Mouse (Mus musculus) limb, embryonic 12.5 days (tissue): ENCODE measurements around the gene Lctl. TPM values are rescaled to one million over a fixed set of nuclear protein-coding genes. Genes with fewer than 3 reads are reported as not detected.

Experiments
- ATAC-seq: fragments of 200-750 bp; cut with Nextera tagmentation; 2 replicates; pipeline ENCODE4 v1.8.0; 2017; ENCODE audit warnings: low read depth, moderate TSS enrichment; ENCODE audit not compliant: insufficient number of reproducible peaks, insufficient read depth, low FRiP score, low TSS enrichment
- H3K27ac ChIP-seq: fragments of 300-500 bp; sonication (generic); 2 replicates; pipeline ENCODE4 v1.5.1; 2016; ENCODE audit warnings: mild to moderate bottlenecking, moderate library complexity
- H3K27me3 ChIP-seq: fragments of 300-500 bp; sonication (generic); 2 replicates; pipeline ENCODE4 v1.6.1; 2016; ENCODE audit warnings: mild to moderate bottlenecking, moderate library complexity
- H3K36me3 ChIP-seq: fragments of 300-500 bp; sonication (generic); 2 replicates; pipeline ENCODE4 v1.6.1; 2016; ENCODE audit warnings: mild to moderate bottlenecking, moderate library complexity
- H3K4me1 ChIP-seq: fragments of 300-500 bp; sonication (generic); replicated peaks from 2 replicates; pipeline ENCODE4 v1.6.1; 2016
- H3K4me2 ChIP-seq: fragments of 300-500 bp; sonication (generic); 2 replicates; pipeline ENCODE4 v1.6.1; 2016; ENCODE audit warnings: mild to moderate bottlenecking, moderate library complexity
- H3K4me3 ChIP-seq: fragments of 300-500 bp; sonication (generic); replicated peaks from 2 replicates; pipeline ENCODE4 v1.5.1; 2016; ENCODE audit warnings: mild to moderate bottlenecking
- H3K9ac ChIP-seq: fragments of 300-500 bp; sonication (generic); replicated peaks from 2 replicates; pipeline ENCODE4 v1.6.1; 2016; ENCODE audit warnings: mild to moderate bottlenecking, moderate library complexity
- H3K9me3 ChIP-seq: fragments of 300-500 bp; sonication (generic); 2 replicates; pipeline ENCODE4 v1.6.1; 2016; ENCODE audit warnings: mild to moderate bottlenecking, moderate library complexity
- WGBS: fragments of 180-500 bp; shearing (Covaris S2); methylation state at CpG from one replicate; pipeline ENCODE4 v1.1.7; 2016; 5-methylcytosine and 5-hydroxymethylcytosine counted together
- polyA plus RNA-seq: library from polyadenylated mRNA; unstranded; fragments of >200 nt; fragmentation: Nextera tagmentation; extraction: Ambion mirVana; gene quantifications from 2 replicates; pipeline ENCODE4 v1.2.1, GENCODE M21; 2016

Gene Lctl
- polyA plus RNA-seq, 1 experiment from 2014 or later = not detected

DNA sequence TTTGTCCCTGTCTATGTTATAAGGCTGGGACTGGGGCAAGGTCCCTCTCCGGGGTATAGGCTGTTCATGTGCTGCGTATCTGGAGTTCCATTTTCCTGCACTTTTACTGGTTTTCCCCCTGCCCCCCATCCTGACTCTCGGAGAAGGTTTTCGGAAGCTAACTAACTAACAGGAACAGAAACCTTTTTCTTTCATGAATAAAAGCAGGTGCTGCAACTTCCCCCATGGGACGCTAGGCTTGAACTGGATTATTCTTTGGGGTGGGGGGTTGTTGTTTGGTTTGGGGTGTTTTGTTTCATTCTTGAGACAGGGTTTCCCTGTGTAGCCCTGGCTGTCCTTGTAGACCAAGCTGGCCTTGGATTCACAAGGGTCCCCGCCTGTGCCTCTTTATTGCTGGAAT lies 30.4 kb upstream of the Lctl start:
- no peak overlapping the region for H3K4me2 ChIP-seq
- ATAC-seq = no peak
- H3K27me3 ChIP-seq = no peaks in the 10 kb centered on the region
- H3K9me3 ChIP-seq = no peaks in the 10 kb centered on the region
- no peak overlapping the region for H3K4me3 ChIP-seq
- no peak overlapping the region for H3K9ac ChIP-seq
- H3K36me3 ChIP-seq = no peaks in the 10 kb centered on the region
- WGBS = 47% methylated on average over 6 of the region's 6 CpGs
- peak overlapping the region; percentile 64; the same call in 1 of the 2 replicates for H3K27ac ChIP-seq
- H3K4me1 ChIP-seq = peaks cover 34% of the 10 kb centered on the region

DNA sequence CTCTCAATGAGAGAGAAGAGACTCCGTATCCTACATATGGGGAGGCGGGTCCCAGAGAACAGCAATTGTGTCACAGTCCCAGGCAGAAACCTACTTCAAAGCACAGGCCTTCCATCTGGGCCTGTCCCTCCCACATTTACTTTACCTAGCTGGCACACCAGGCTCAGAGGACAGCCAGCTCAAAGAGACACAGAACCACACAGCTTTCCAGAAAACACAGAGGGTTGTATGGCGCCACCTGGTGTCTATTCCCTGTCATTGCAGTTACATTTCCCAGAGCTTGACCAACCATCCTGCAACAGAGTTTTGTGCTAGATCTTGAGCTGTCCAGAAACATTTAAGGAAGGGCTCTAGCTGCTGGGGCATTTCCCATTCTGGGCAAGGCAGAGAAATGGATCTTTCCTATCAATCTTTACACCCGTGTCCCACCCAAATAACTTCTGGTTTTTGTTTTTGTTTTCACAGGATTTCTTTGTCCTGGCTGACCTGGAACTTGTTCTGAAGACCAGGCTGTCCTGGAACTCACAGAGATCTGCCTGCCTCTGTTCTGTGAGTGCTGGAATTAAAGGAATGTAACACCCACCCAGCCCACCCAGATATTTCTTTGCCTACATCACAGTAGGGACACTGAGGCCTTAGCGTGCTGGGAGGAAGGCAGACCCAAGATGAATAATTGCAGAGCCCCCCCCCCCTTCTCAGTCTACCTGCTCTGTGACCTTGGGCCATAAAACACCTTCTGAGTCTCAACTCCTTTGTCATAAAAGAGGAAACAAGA lies 29.3 kb upstream of the Lctl start:
- H3K4me1 ChIP-seq = peaks cover 34% of the 10 kb centered on the region
- H3K4me3 ChIP-seq = no peak overlapping the region
- WGBS = 32% methylated on average over 5 of the region's 5 CpGs
- no peaks in the 10 kb centered on the region for H3K9me3 ChIP-seq
- ATAC-seq = no peak
- no peak overlapping the region for H3K4me2 ChIP-seq
- peak overlapping the region; percentile 64; the same call in 1 of the 2 replicates for H3K27ac ChIP-seq
- no peaks in the 10 kb centered on the region for H3K36me3 ChIP-seq
- no peak overlapping the region for H3K9ac ChIP-seq
- no peaks in the 10 kb centered on the region for H3K27me3 ChIP-seq

DNA sequence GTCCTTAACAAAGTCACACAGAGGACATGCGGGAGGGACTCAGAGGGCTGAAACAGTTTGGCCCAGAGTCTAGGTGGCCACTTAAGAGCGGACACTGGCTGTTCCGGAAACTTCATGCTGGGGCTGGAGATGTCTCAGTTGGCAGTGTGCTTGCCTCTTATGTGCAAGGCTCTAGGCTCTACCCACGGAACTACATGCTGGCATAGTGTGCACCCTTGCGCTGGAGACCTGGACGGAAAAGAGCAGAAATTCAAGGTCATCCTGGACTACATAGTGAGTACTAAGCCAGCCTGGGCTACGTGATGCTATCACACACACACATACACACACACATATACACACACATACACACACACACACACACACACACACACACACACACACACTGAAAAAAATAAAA lies 28.6 kb upstream of the Lctl start:
- Histone ChIP-seq H3K27me3 (no peaks in the 10 kb centered on the region), H3K36me3 (no peaks in the 10 kb centered on the region), H3K4me2 (no peak overlapping the region), H3K4me3 (no peak overlapping the region), H3K4me1 (peaks cover 34% of the 10 kb centered on the region), H3K9ac (no peak overlapping the region), H3K27ac (no peak overlapping the region), H3K9me3 (no peaks in the 10 kb centered on the region)
- no peak for ATAC-seq
- 94% methylated on average over 7 of the region's 7 CpGs for WGBS

DNA sequence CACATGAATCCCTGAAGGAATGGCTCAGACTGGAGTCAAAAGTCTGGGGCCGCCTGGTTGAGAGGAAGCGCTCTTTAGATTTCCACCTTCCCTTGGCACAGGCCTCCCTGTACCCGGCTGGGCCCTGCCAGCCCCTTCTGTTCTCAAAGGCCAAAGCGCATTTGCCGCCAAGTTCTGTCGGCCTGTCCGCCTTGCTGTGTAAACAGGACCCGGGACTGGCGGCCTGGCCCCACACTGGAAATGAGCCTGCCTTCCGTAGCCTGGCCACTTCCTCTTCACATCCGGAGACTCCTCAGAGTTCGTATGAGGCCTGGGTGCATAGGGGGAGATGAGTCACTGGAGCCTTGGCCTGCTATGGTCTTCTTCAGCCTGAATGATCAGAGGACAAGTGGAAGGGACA lies 27.9 kb upstream of the Lctl start:
- ATAC-seq = no peak
- H3K4me3 ChIP-seq = no peak overlapping the region
- H3K27ac ChIP-seq = no peak overlapping the region
- no peak overlapping the region for H3K4me2 ChIP-seq
- H3K27me3 ChIP-seq = no peaks in the 10 kb centered on the region
- H3K36me3 ChIP-seq = no peaks in the 10 kb centered on the region
- H3K9ac ChIP-seq = no peak overlapping the region
- H3K9me3 ChIP-seq = no peaks in the 10 kb centered on the region
- 71% methylated on average over 12 of the region's 12 CpGs for WGBS
- H3K4me1 ChIP-seq = peaks cover 35% of the 10 kb centered on the region

DNA sequence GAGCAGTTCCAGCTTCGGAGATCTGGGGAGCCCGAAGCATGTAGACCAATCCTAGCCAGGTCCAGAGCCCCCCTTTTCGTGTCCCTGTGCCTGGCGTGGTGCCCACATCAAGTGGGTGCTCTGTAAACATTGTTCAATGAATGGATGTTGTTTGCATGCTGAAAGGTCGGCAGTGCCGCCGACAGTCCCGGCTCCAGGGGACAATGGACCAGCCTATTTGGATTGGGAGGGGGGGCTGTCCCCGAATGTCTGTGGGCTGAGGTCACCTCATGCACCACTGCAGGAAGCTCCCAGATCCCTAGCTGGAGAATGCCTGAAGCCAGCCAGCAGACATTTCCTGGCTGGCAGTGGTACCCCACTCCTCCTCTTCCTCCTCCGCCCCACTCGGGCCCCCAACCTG lies 22.9 kb upstream of the Lctl start:
- 73% methylated on average over 11 of the region's 11 CpGs for WGBS
- Histone ChIP-seq H3K4me2 (no peak overlapping the region), H3K27ac (peak overlapping the region; percentile 37; the same call in 1 of the 2 replicates), H3K4me1 (peaks cover 13% of the 10 kb centered on the region), H3K27me3 (no peaks in the 10 kb centered on the region), H3K36me3 (no peaks in the 10 kb centered on the region), H3K9ac (no peak overlapping the region), H3K9me3 (no peaks in the 10 kb centered on the region), H3K4me3 (no peak overlapping the region)
- ATAC-seq = 0 out of 2 replicates have a peak, but pooled peaks have one; percentile 23

DNA sequence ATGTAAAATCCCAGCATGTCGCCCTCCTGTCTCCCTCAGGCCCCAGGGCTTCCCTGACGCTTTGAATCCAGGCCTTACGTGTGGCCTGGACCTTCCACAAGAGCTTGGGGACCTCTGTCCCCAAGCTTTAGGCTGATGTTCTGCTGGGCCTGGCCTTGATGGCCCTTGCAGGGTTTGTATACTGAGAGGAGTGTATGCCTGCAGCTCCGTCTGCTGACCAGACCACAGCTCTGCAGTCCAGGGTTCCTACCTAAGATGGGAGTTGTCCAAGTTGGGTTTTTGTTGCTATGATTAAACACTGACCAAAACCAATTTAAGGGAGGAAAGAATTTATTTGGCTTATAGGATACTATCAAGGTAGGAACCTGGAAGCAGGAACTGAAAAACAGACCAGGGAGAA lies 18.7 kb upstream of the Lctl start:
- no peak overlapping the region for H3K4me3 ChIP-seq
- H3K27me3 ChIP-seq = no peaks in the 10 kb centered on the region
- ATAC-seq = no peak
- H3K36me3 ChIP-seq = no peaks in the 10 kb centered on the region
- H3K4me2 ChIP-seq = no peak overlapping the region
- no peaks in the 10 kb centered on the region for H3K9me3 ChIP-seq
- no peak overlapping the region for H3K27ac ChIP-seq
- WGBS = 57% methylated on average over 4 of the region's 4 CpGs
- H3K4me1 ChIP-seq = peaks cover 13% of the 10 kb centered on the region
- no peak overlapping the region for H3K9ac ChIP-seq

DNA sequence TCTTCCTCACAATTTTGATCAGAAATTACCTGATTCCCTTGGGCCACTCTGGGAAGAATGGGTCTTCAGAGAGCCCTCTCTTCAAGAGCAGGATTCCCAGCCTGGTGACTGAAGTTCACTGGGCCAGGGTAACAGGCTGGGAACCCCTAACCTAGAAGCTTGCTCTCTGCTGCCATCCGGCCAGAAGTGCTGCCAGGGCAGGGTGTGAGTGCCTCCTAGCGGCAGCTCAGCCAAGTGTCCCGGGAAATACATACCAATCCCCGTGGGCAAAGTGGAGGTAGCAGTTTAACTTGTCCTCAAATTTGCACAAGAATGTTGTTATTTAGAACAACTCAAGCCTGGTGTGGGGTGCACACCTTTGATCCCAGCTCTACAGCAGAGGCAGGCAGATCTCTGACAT lies 16.5 kb upstream of the Lctl start:
- Histone ChIP-seq H3K4me2 (no peak overlapping the region), H3K4me3 (no peak overlapping the region), H3K36me3 (no peaks in the 10 kb centered on the region), H3K4me1 (no peaks in the 10 kb centered on the region), H3K27me3 (no peaks in the 10 kb centered on the region), H3K27ac (no peak overlapping the region), H3K9ac (no peak overlapping the region), H3K9me3 (no peaks in the 10 kb centered on the region)
- WGBS = 4% methylated on average over 4 of the region's 4 CpGs
- ATAC-seq = no peak

DNA sequence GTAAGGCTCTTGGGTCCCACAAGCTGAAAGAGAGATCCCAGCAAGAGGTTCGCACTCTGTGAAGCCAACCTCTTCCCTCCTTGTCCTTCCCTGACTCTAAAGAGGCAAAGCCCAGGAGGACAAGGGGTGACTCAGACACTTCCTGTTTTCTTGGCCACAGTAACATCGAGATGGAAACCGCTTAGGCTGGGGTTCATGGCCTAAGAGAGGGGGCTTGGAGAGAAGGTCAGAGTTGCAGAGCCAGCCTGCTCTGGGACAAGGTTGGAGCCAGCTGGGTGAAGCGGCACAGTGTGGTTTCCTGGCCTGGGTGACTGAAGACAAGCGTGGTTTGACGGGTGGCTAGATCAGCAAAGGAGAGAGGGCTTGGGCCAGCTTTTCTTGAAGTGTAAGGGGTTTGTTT lies 11.6 kb upstream of the Lctl start:
- H3K4me2 ChIP-seq = no peak overlapping the region
- WGBS = 80% methylated on average over 6 of the region's 6 CpGs
- no peak overlapping the region for H3K4me3 ChIP-seq
- no peaks in the 10 kb centered on the region for H3K4me1 ChIP-seq
- H3K9ac ChIP-seq = no peak overlapping the region
- H3K27me3 ChIP-seq = no peaks in the 10 kb centered on the region
- no peak overlapping the region for H3K27ac ChIP-seq
- no peak for ATAC-seq
- H3K9me3 ChIP-seq = no peaks in the 10 kb centered on the region
- H3K36me3 ChIP-seq = no peaks in the 10 kb centered on the region

DNA sequence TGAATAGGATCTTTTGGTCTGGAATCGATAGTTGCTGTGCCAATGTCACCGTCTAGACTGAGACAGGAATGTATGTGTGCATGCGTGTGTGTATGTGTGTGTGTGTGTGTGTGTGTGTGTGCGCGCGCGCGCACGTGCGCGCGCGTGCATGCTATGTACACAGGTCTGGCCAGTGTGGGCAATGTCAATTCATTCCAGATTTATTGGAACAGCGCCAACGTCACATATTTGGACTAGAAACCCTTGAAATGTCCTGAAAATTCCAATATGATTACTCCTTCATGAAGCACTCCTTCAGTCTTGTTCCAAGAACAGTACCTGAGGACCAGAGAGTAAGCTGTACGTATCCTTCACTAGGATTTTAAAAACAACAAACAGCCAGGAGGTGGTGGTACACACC lies 6.4 kb upstream of the Lctl start:
- no peaks in the 10 kb centered on the region for H3K27me3 ChIP-seq
- H3K9me3 ChIP-seq = no peaks in the 10 kb centered on the region
- H3K4me2 ChIP-seq = no peak overlapping the region
- no peak for ATAC-seq
- H3K27ac ChIP-seq = no peak overlapping the region
- no peaks in the 10 kb centered on the region for H3K36me3 ChIP-seq
- no peaks in the 10 kb centered on the region for H3K4me1 ChIP-seq
- H3K4me3 ChIP-seq = no peak overlapping the region
- no peak overlapping the region for H3K9ac ChIP-seq
- 96% methylated on average over 16 of the region's 16 CpGs for WGBS

DNA sequence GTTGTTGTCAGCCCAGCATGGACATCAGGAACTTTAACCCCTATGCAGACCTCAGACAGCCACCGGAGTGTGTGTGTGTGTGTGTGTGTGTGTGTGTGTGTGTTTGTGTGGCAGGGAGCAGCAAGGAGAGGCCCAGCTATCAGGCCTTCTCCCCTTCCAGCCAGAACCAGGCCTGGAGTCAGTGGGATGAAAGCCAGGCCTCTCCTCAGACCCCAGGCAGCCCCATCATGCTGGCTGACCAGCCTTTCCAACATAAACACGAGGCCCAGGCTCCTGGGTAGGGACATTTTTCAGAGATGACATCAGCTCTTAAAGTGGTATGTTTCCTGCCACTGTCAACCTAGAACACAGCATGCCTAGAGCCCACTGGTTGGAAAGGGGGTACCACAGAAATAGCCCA lies 2.3 kb upstream of the Lctl start:
- ATAC-seq = no peak
- Histone ChIP-seq H3K4me2 (no peak overlapping the region), H3K36me3 (no peaks in the 10 kb centered on the region), H3K27me3 (no peaks in the 10 kb centered on the region), H3K9me3 (no peaks in the 10 kb centered on the region), H3K4me1 (no peaks in the 10 kb centered on the region), H3K27ac (no peak overlapping the region; the same call in 1 of the 2 replicates), H3K4me3 (no peak overlapping the region), H3K9ac (no peak overlapping the region)
- 20% methylated on average over 2 of the region's 2 CpGs for WGBS

DNA sequence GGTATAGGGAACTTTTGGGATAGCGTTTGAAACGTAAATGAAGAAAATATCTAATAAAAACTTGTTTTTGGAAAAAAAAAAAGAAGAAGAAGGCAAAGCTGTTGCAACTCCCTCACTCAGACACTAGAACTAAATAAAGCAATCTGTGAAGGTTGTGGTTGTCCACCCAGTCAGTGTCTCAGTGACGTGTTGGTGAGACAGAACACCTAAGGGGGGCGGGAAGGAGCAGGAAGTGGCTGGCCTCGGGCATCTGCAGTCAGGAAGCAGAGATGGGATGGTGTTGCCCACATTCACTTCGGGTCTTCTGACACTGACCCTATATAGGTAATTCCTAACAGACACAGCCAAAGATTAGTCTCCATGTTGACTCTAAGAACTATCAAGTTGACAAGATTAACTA lies 1.2 kb upstream of the Lctl start:
- WGBS = 85% methylated on average over 6 of the region's 6 CpGs
- Histone ChIP-seq H3K9me3 (no peaks in the 10 kb centered on the region), H3K27me3 (no peaks in the 10 kb centered on the region), H3K4me3 (no peak overlapping the region), H3K4me2 (no peak overlapping the region), H3K27ac (no peak overlapping the region), H3K36me3 (no peaks in the 10 kb centered on the region), H3K9ac (no peak overlapping the region), H3K4me1 (no peaks in the 10 kb centered on the region)
- ATAC-seq = no peak

DNA sequence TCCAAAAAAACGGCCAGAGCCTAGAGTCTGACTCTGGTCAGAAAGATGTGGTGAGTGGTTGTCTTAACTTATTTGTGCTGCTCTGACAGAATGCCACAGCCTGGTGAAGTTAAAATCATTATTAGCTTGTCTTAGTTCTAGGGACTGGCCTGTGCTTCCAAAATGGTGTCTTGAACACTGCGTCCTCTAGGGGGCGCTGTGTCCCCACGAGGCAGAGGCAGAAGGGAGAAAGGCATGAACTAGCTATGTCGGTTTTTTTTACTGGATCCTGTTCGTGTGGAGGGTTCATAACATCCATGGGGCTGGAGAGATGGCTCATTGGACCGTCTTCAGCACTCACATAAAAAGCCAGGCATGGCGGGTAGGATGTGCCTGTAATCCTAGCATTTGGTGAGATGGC lies 3.0 kb downstream of the Lctl start:
- ATAC-seq = no peak
- Histone ChIP-seq H3K9ac (no peak overlapping the region), H3K4me2 (no peak overlapping the region), H3K27ac (no peak overlapping the region), H3K4me3 (no peak overlapping the region), H3K4me1 (no peaks in the 10 kb centered on the region), H3K36me3 (no peaks in the 10 kb centered on the region), H3K27me3 (no peaks in the 10 kb centered on the region), H3K9me3 (no peaks in the 10 kb centered on the region)
- 29% methylated on average over 8 of the region's 8 CpGs for WGBS
